Mouse (Mus musculus) spleen, adult 12 weeks (tissue): ENCODE measurements around the gene D930020B18Rik.

Experiments used
- DNase-seq: peaks from one replicate; pipeline ENCODE4 v3.0.0; 2022; ENCODE audit warnings: low spot score

Gene D930020B18Rik

GRCm38 (mm10) chr10:121640150-121640930, 1.0 kb upstream of the D930020B18Rik start:
- DNase-seq: no peak

- no peak for DNase-seq
These were observed 480 bp upstream of the D930020B18Rik start for GRCm38 (mm10) chr10:121640944-121641271.

- DNase-seq: no peak
These were observed 913 bp downstream of the D930020B18Rik start for GRCm38 (mm10) chr10:121642054-121642947.

GRCm38 (mm10) chr10:121646294-121646693, 4.9 kb downstream of the D930020B18Rik start:
- DNase-seq: no peak

GRCm38 (mm10) chr10:121653079-121653478, 11.7 kb downstream of the D930020B18Rik start:
- no peak for DNase-seq

- no peak for DNase-seq
These were observed 14.5 kb downstream of the D930020B18Rik start for GRCm38 (mm10) chr10:121655907-121656306.

GRCm38 (mm10) chr10:121662711-121663110, 21.3 kb downstream of the D930020B18Rik start:
- no peak for DNase-seq

GRCm38 (mm10) chr10:121663599-121663998, 22.2 kb downstream of the D930020B18Rik start:
- DNase-seq: no peak

GRCm38 (mm10) chr10:121665631-121666145, 24.3 kb downstream of the D930020B18Rik start:
- DNase-seq: no peak

- DNase-seq: no peak
These were observed 27.7 kb downstream of the D930020B18Rik start for GRCm38 (mm10) chr10:121669103-121669502.

- no peak for DNase-seq
These were observed 35.6 kb downstream of the D930020B18Rik start for GRCm38 (mm10) chr10:121677019-121677418.

GRCm38 (mm10) chr10:121680902-121681301, 39.5 kb downstream of the D930020B18Rik start:
- no peak for DNase-seq

- no peak for DNase-seq
These were observed 41.2 kb downstream of the D930020B18Rik start for GRCm38 (mm10) chr10:121682539-121682938.

GRCm38 (mm10) chr10:121686153-121686660, 44.8 kb downstream of the D930020B18Rik start:
- no peak for DNase-seq

GRCm38 (mm10) chr10:121687511-121687910, 46.1 kb downstream of the D930020B18Rik start:
- no peak for DNase-seq

GRCm38 (mm10) chr10:121689591-121690314, 48.4 kb downstream of the D930020B18Rik start:
- DNase-seq: no peak

GRCm38 (mm10) chr10:121692944-121693579, 51.7 kb downstream of the D930020B18Rik start:
- DNase-seq: no peak

- DNase-seq: no peak
These were observed 53.2 kb downstream of the D930020B18Rik start for GRCm38 (mm10) chr10:121694567-121694966.

GRCm38 (mm10) chr10:121701296-121702248, 60.2 kb downstream of the D930020B18Rik start:
- no peak for DNase-seq

GRCm38 (mm10) chr10:121703619-121704018, 62.2 kb downstream of the D930020B18Rik start:
- no peak for DNase-seq
